Mouse (Mus musculus) hindbrain, embryonic 15.5 days (tissue): ENCODE measurements around the gene Snap29. TPM values are rescaled to one million over a fixed set of nuclear protein-coding genes. Genes with fewer than 3 reads are reported as not detected.

Experiments used
- ATAC-seq: fragments of 200-750 bp; cut with Nextera tagmentation; 2 replicates; pipeline ENCODE4 v1.8.0; 2017; ENCODE audit warnings: low read depth, moderate number of reproducible peaks, moderate TSS enrichment; ENCODE audit not compliant: low FRiP score
- H3K27ac ChIP-seq: fragments of 300-500 bp; sonication (generic); replicated peaks from 2 replicates; pipeline ENCODE4 v1.5.1; 2015; ENCODE audit warnings: mild to moderate bottlenecking, inconsistent platforms
- H3K27me3 ChIP-seq: fragments of 300-500 bp; sonication (generic); 2 replicates; pipeline ENCODE4 v1.6.1; 2015; ENCODE audit warnings: control low read depth, inconsistent platforms
- H3K36me3 ChIP-seq: fragments of 300-500 bp; sonication (generic); 2 replicates; pipeline ENCODE4 v1.6.1; 2015; ENCODE audit warnings: control low read depth, inconsistent platforms
- H3K4me1 ChIP-seq: fragments of 300-500 bp; sonication (generic); replicated peaks from 2 replicates; pipeline ENCODE4 v1.6.1; 2015; ENCODE audit warnings: control low read depth, inconsistent platforms
- H3K4me2 ChIP-seq: fragments of 300-500 bp; sonication (generic); 2 replicates; pipeline ENCODE4 v1.6.1; 2015; ENCODE audit warnings: moderate library complexity, mild to moderate bottlenecking, inconsistent platforms
- H3K4me3 ChIP-seq: fragments of 300-500 bp; sonication (generic); 2 replicates; pipeline ENCODE4 v1.5.1; 2015; ENCODE audit warnings: mild to moderate bottlenecking, inconsistent platforms
- H3K9ac ChIP-seq: fragments of 300-500 bp; sonication (generic); 2 replicates; pipeline ENCODE4 v1.6.1; 2015; ENCODE audit warnings: inconsistent platforms
- H3K9me3 ChIP-seq: fragments of 300-500 bp; sonication (generic); 2 replicates; pipeline ENCODE4 v1.6.1; 2016; ENCODE audit warnings: control low read depth, inconsistent platforms
- WGBS: fragments of 180-500 bp; shearing (Covaris S2); methylation state at CpG from one replicate; pipeline ENCODE4 v1.1.7; 2015; 5-methylcytosine and 5-hydroxymethylcytosine counted together
- polyA plus RNA-seq: library from polyadenylated mRNA; unstranded; fragments of >200 nt; fragmentation: Nextera tagmentation; extraction: Ambion mirVana; gene quantifications from 2 replicates; pipeline ENCODE4 v1.2.1, GENCODE M21; 2015

The Snap29 gene
- polyA plus RNA-seq, 1 experiment from 2014 or later = 22.4 TPM

- no peak overlapping the region for H3K9ac ChIP-seq
- no peak overlapping the region for H3K4me3 ChIP-seq
- no peaks in the 10 kb centered on the region for H3K9me3 ChIP-seq
- WGBS = 85% methylated on average over 2 of the region's 2 CpGs
- peaks cover 32% of the 10 kb centered on the region for H3K36me3 ChIP-seq
- H3K27ac ChIP-seq = no peak overlapping the region
- H3K27me3 ChIP-seq = no peaks in the 10 kb centered on the region
- no peak overlapping the region for H3K4me2 ChIP-seq
- ATAC-seq = no peak
- no peaks in the 10 kb centered on the region for H3K4me1 ChIP-seq
Observed at GRCm38 (mm10) chr16:17432576-17432975, 26.8 kb downstream of the Snap29 start.

GRCm38 (mm10) chr16:17451541-17452372 is 46.0 kb downstream of the Snap29 start, which contains the start of gene Crkl:
Gene Crkl, plus strand, starts transcription at chr16:17451987.
- Histone ChIP-seq H3K9ac (peak within 1 kb of the TSS; percentile 82), H3K27ac (peak within 1 kb of the TSS; percentile 97), H3K4me3 (peak within 1 kb of the TSS; percentile 73), H3K36me3 (0 out of 2 replicates have a peak, but pooled peaks cover 9% of the 10 kb centered on the region), H3K4me2 (peak within 1 kb of the TSS; percentile 84), H3K9me3 (no peaks in the 10 kb centered on the region), H3K27me3 (no peaks in the 10 kb centered on the region), H3K4me1 (peaks cover 30% of the 10 kb centered on the region)
- WGBS = 0% methylated on average over 63 of the region's 63 CpGs
- peak; percentile 96 for ATAC-seq

- peak; percentile 47 for ATAC-seq
Observed at GRCm38 (mm10) chr16:17452373-17452715, 46.6 kb downstream of the Snap29 start.

GRCm38 (mm10) chr16:17456901-17457300 is 51.1 kb downstream of the Snap29 start:
- H3K36me3 ChIP-seq = peaks cover 22% of the 10 kb centered on the region; the same call in 1 of the 2 replicates
- no peak for ATAC-seq
- no peak overlapping the region for H3K9ac ChIP-seq
- H3K9me3 ChIP-seq = no peaks in the 10 kb centered on the region
- no peak overlapping the region for H3K4me2 ChIP-seq
- no peak overlapping the region for H3K27ac ChIP-seq
- 100% methylated on average over 1 of the region's 1 CpGs for WGBS
- H3K4me3 ChIP-seq = no peak overlapping the region
- H3K4me1 ChIP-seq = peaks cover 39% of the 10 kb centered on the region
- H3K27me3 ChIP-seq = no peaks in the 10 kb centered on the region

More at GRCm38 (mm10) chr16:17452373-17452715, 46.6 kb downstream of the Snap29 start:
- Histone ChIP-seq H3K27me3 (no peaks in the 10 kb centered on the region), H3K9ac (peak overlapping the region; percentile 82), H3K4me1 (peaks cover 36% of the 10 kb centered on the region), H3K27ac (peak overlapping the region; percentile 97), H3K4me3 (peak overlapping the region; percentile 73), H3K9me3 (no peaks in the 10 kb centered on the region), H3K36me3 (peaks cover 13% of the 10 kb centered on the region; the same call in 1 of the 2 replicates), H3K4me2 (peak overlapping the region; percentile 84)
- WGBS = under 1% methylated on average over 24 of the region's 24 CpGs

- no peak for ATAC-seq
- H3K9ac ChIP-seq = no peak overlapping the region
- peaks cover 24% of the 10 kb centered on the region for H3K4me1 ChIP-seq
- no peak overlapping the region for H3K4me3 ChIP-seq
- H3K27me3 ChIP-seq = no peaks in the 10 kb centered on the region
- H3K4me2 ChIP-seq = no peak overlapping the region
- no peak overlapping the region for H3K27ac ChIP-seq
- no peaks in the 10 kb centered on the region for H3K9me3 ChIP-seq
- 95% methylated on average over 4 of the region's 4 CpGs for WGBS
- H3K36me3 ChIP-seq = peaks cover 22% of the 10 kb centered on the region; the same call in 1 of the 2 replicates
Observed at GRCm38 (mm10) chr16:17460254-17460653, 54.5 kb downstream of the Snap29 start.

- H3K9ac ChIP-seq = no peak overlapping the region
- no peak overlapping the region for H3K4me3 ChIP-seq
- no peak overlapping the region for H3K4me2 ChIP-seq
- no peaks in the 10 kb centered on the region for H3K27me3 ChIP-seq
- peaks cover 14% of the 10 kb centered on the region for H3K4me1 ChIP-seq
- ATAC-seq = no peak
- 86% methylated on average over 1 of the region's 1 CpGs for WGBS
- no peak overlapping the region for H3K27ac ChIP-seq
- peaks cover 15% of the 10 kb centered on the region; the same call in 1 of the 2 replicates for H3K36me3 ChIP-seq
- no peaks in the 10 kb centered on the region for H3K9me3 ChIP-seq
Observed at GRCm38 (mm10) chr16:17461596-17461995, 55.8 kb downstream of the Snap29 start.

GRCm38 (mm10) chr16:17463184-17463583 is 57.4 kb downstream of the Snap29 start:
- H3K4me2 ChIP-seq = no peak overlapping the region
- WGBS = 89% methylated on average over 2 of the region's 2 CpGs

GRCm38 (mm10) chr16:17466875-17467663 is 61.3 kb downstream of the Snap29 start:
- Histone ChIP-seq H3K36me3 (peaks cover 20% of the 10 kb centered on the region), H3K27me3 (no peaks in the 10 kb centered on the region), H3K9ac (no peak overlapping the region), H3K4me3 (no peak overlapping the region), H3K27ac (no peak overlapping the region), H3K9me3 (no peaks in the 10 kb centered on the region), H3K4me1 (peaks cover 3% of the 10 kb centered on the region; the same call in 1 of the 2 replicates), H3K4me2 (no peak overlapping the region)
- WGBS = 93% methylated on average over 4 of the region's 4 CpGs
- no peak for ATAC-seq

More at GRCm38 (mm10) chr16:17463184-17463583, 57.4 kb downstream of the Snap29 start:
- no peak for ATAC-seq
- no peak overlapping the region for H3K27ac ChIP-seq
- no peak overlapping the region for H3K9ac ChIP-seq
- peaks cover 7% of the 10 kb centered on the region; the same call in 1 of the 2 replicates for H3K36me3 ChIP-seq
- peaks cover 9% of the 10 kb centered on the region; the same call in 1 of the 2 replicates for H3K4me1 ChIP-seq
- H3K4me3 ChIP-seq = no peak overlapping the region
- no peaks in the 10 kb centered on the region for H3K9me3 ChIP-seq
- no peaks in the 10 kb centered on the region for H3K27me3 ChIP-seq

- ATAC-seq = no peak
- H3K27me3 ChIP-seq = no peaks in the 10 kb centered on the region
- H3K36me3 ChIP-seq = peaks cover 21% of the 10 kb centered on the region
- no peak overlapping the region for H3K4me3 ChIP-seq
- no peaks in the 10 kb centered on the region for H3K9me3 ChIP-seq
- no peak overlapping the region for H3K27ac ChIP-seq
- WGBS = 94% methylated on average over 6 of the region's 6 CpGs
- peaks cover 10% of the 10 kb centered on the region for H3K4me1 ChIP-seq
- no peak overlapping the region for H3K4me2 ChIP-seq
- H3K9ac ChIP-seq = no peak overlapping the region
Observed at GRCm38 (mm10) chr16:17472498-17472897, 66.7 kb downstream of the Snap29 start.

GRCm38 (mm10) chr16:17474091-17474490 is 68.3 kb downstream of the Snap29 start:
- Histone ChIP-seq H3K9me3 (no peaks in the 10 kb centered on the region), H3K4me3 (no peak overlapping the region), H3K4me1 (peaks cover 13% of the 10 kb centered on the region), H3K27me3 (no peaks in the 10 kb centered on the region), H3K27ac (no peak overlapping the region), H3K36me3 (peaks cover 16% of the 10 kb centered on the region), H3K9ac (no peak overlapping the region), H3K4me2 (no peak overlapping the region)
- no peak for ATAC-seq

- 93% methylated on average over 2 of the region's 2 CpGs for WGBS
- H3K36me3 ChIP-seq = peaks cover 11% of the 10 kb centered on the region
Observed at GRCm38 (mm10) chr16:17474761-17475160, 69.0 kb downstream of the Snap29 start.

GRCm38 (mm10) chr16:17475326-17475725 is 69.5 kb downstream of the Snap29 start:
- peaks cover 13% of the 10 kb centered on the region for H3K4me1 ChIP-seq
- H3K27ac ChIP-seq = no peak overlapping the region
- no peak overlapping the region for H3K4me2 ChIP-seq
- H3K4me3 ChIP-seq = no peak overlapping the region
- H3K27me3 ChIP-seq = no peaks in the 10 kb centered on the region
- no peak overlapping the region for H3K9ac ChIP-seq
- 94% methylated on average over 4 of the region's 4 CpGs for WGBS
- peaks cover 6% of the 10 kb centered on the region for H3K36me3 ChIP-seq
- H3K9me3 ChIP-seq = no peaks in the 10 kb centered on the region
- no peak for ATAC-seq

More at GRCm38 (mm10) chr16:17474761-17475160, 69.0 kb downstream of the Snap29 start:
- Histone ChIP-seq H3K4me1 (peaks cover 13% of the 10 kb centered on the region), H3K4me2 (no peak overlapping the region), H3K9me3 (no peaks in the 10 kb centered on the region), H3K4me3 (no peak overlapping the region), H3K27ac (no peak overlapping the region), H3K27me3 (no peaks in the 10 kb centered on the region), H3K9ac (no peak overlapping the region)
- no peak for ATAC-seq
